Mouse (Mus musculus) forebrain, embryonic 13.5 days (tissue): Measurements from ENCODE around the gene Gm21828. TPM values are rescaled to one million over a fixed set of nuclear protein-coding genes. Genes with fewer than 3 reads are reported as not detected.
"Not testable (repeated sequence)": the region's sequence is repeated elsewhere in the genome, so short reads cannot be mapped to it uniquely, and the experiment has no call there.

ENCODE experiments used
- ATAC-seq: fragments of 200-750 bp; cut with Nextera tagmentation; 2 replicates; pipeline ENCODE4 v1.8.0; 2017
- H3K27ac ChIP-seq: fragments of 300-500 bp; sonication (generic); 2 replicates; pipeline ENCODE4 v1.5.1; 2015; ENCODE audit warnings: inconsistent platforms, mild to moderate bottlenecking, moderate library complexity
- H3K27me3 ChIP-seq: fragments of 300-500 bp; sonication (generic); 2 replicates; pipeline ENCODE4 v1.6.1; 2015; ENCODE audit warnings: mild to moderate bottlenecking, inconsistent platforms
- H3K36me3 ChIP-seq: fragments of 300-500 bp; sonication (generic); 2 replicates; pipeline ENCODE4 v1.6.1; 2015; ENCODE audit warnings: mild to moderate bottlenecking, inconsistent platforms; ENCODE audit not compliant: poor library complexity, severe bottlenecking
- H3K4me1 ChIP-seq: fragments of 300-500 bp; sonication (generic); 2 replicates; pipeline ENCODE4 v1.6.1; 2015; ENCODE audit warnings: inconsistent platforms
- H3K4me2 ChIP-seq: fragments of 300-500 bp; sonication (generic); 2 replicates; pipeline ENCODE4 v1.6.1; 2015; ENCODE audit warnings: inconsistent platforms, mild to moderate bottlenecking, moderate library complexity
- H3K4me3 ChIP-seq: fragments of 300-500 bp; sonication (generic); 2 replicates; pipeline ENCODE4 v1.5.1; 2015; ENCODE audit warnings: mild to moderate bottlenecking, inconsistent platforms
- H3K9ac ChIP-seq: fragments of 300-500 bp; sonication (generic); 2 replicates; pipeline ENCODE4 v1.6.1; 2015; ENCODE audit warnings: mild to moderate bottlenecking, inconsistent platforms
- H3K9me3 ChIP-seq: fragments of 300-500 bp; sonication (generic); replicated peaks from 2 replicates; pipeline ENCODE4 v1.6.1; 2016; ENCODE audit warnings: inconsistent platforms
- WGBS: fragments of 180-500 bp; shearing (Covaris S2); methylation state at CpG from one replicate; pipeline ENCODE4 v1.1.7; 2015; 5-methylcytosine and 5-hydroxymethylcytosine counted together
- polyA plus RNA-seq: library from polyadenylated mRNA; unstranded; fragments of >200 nt; fragmentation: Nextera tagmentation; extraction: Ambion mirVana; gene quantifications from 2 replicates; pipeline ENCODE4 v1.2.1, GENCODE M21; 2015

Gene Gm21828
- not detected in 2 replicates for polyA plus RNA-seq

DNA sequence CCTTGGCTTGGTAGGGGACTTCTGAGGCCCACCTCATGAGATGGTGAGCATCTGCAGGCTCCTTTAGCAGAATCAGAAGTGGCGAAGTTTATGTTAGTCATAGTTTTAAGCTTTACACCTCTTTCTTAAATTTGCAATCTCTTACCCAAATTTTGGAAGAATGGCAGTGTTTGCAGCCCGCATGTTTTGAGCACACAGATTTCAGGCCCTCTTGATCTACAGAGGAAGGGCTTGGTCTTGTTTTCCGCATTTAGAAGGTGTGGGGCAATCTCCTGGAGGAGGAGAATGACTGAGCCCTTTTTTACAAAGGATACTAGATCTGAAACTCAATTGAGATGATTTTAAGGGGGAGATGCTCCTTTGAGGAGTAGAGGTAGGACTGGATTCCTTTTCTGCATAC lies at the start of gene Gm21828:
Gene Gm21828 (minus strand): TSS at position 101 of the 400 bp plus-strand sequence.
- ATAC-seq, H3K27me3 ChIP-seq, H3K9me3 ChIP-seq, H3K4me1 ChIP-seq, H3K27ac ChIP-seq, H3K4me2 ChIP-seq, H3K9ac ChIP-seq, H3K36me3 ChIP-seq, H3K4me3 ChIP-seq: not testable (repeated sequence)
- WGBS: no CpG with 5 or more reads among the region's 3 CpGs

DNA sequence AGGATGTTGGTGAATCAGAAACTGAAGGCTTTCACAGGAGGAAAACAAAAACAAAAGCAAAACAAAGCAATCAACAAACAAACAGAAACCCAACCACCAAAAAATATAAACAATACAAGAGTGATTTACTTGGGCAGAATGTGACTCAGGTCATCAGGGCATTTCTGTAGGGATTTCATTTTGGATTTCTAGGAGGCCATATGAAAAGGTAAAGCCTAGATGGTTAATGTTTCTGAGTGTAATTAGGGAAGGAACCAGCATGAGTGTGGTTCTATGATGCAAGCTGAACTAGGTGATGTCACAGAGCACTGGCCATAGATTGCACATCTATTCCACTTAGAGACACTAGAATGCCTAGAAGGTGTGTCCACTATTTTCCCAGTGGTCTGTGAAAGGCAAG lies 28.4 kb upstream of the Gm21828 start, which contains the start of the genes Gm21440 and Gm21454:
Gene Gm21440 (plus strand): TSS at position 301 of the 400 bp plus-strand sequence.
Gene Gm21454 (plus strand): TSS at position 352 of the 400 bp plus-strand sequence.
- not testable (repeated sequence) for H3K4me2 ChIP-seq, H3K27me3 ChIP-seq, H3K4me3 ChIP-seq, H3K36me3 ChIP-seq, H3K27ac ChIP-seq, H3K9ac ChIP-seq, H3K4me1 ChIP-seq, ATAC-seq, H3K9me3 ChIP-seq

Other genes starting within 250 kb of the Gm21828 start
- not detected in 2 replicates for gene Gm20807, start 181.0 kb downstream of the Gm21828 start, polyA plus RNA-seq
- gene Gm21891, start 90.4 kb downstream of the Gm21828 start, polyA plus RNA-seq: not detected in 2 replicates
- not detected in 2 replicates for gene Gm21425, start 62.0 kb downstream of the Gm21828 start, polyA plus RNA-seq
- gene Gm21440, start 28.5 kb upstream of the Gm21828 start, polyA plus RNA-seq: not detected in 2 replicates
- gene Gm21454, start 28.5 kb upstream of the Gm21828 start, polyA plus RNA-seq: not detected in 2 replicates
- gene Gm21725, start 125.1 kb upstream of the Gm21828 start, polyA plus RNA-seq: not detected in 2 replicates
- not detected in 2 replicates for gene Gm21866, start 241.7 kb upstream of the Gm21828 start, polyA plus RNA-seq